Mouse (Mus musculus) 3134 (cell line): ENCODE measurements at regions not wholly inside any gene's neighbourhood (a gene's known extent, or its start where the extent isn't known, plus 50 kb on each side); places are given as distances from the start of the nearest gene placed in this dataset.

ENCODE experiments used
- DNase-seq: peaks from one replicate; pipeline ENCODE4 v3.0.0-alpha.2; 2011; ENCODE audit warnings: low spot score; ENCODE audit not compliant: insufficient read length; ENCODE audit errors: extremely low read depth

- no peak for DNase-seq
Measured at GRCm38 (mm10) chr9:87369059-87369458, 113.7 kb upstream of the Cep162 start.

GRCm38 (mm10) chr9:87347008-87347407 is 91.7 kb upstream of the Cep162 start:
- no peak for DNase-seq

- DNase-seq: no peak
Measured at GRCm38 (mm10) chr9:87346278-87346882, 91.0 kb upstream of the Cep162 start.

DNA sequence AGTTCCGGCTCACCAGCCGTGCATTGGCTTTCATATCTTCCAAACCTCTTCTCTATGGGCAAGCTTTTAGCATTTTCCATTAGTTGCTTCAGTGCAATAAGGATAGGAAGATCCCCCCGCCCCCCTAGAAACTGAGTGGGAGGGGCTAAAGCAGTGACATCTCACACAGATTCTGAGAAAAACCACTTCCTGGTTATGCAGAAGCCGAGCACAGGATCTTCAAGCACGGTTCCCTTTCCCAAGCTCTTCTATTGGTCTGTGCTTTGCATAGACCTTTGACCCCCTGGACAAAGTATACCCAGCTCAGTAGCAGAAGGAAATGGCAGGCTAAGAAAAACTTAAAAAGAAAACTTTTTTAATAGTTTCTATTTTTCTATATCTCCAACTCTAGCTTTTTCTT is 86.1 kb upstream of the Cep162 start:
- DNase-seq: no peak

- no peak for DNase-seq
Measured at GRCm38 (mm10) chr9:87326374-87327295, 71.3 kb upstream of the Cep162 start.

GRCm38 (mm10) chr9:87323690-87324089 is 68.4 kb upstream of the Cep162 start:
- peak; percentile 5 for DNase-seq

DNA sequence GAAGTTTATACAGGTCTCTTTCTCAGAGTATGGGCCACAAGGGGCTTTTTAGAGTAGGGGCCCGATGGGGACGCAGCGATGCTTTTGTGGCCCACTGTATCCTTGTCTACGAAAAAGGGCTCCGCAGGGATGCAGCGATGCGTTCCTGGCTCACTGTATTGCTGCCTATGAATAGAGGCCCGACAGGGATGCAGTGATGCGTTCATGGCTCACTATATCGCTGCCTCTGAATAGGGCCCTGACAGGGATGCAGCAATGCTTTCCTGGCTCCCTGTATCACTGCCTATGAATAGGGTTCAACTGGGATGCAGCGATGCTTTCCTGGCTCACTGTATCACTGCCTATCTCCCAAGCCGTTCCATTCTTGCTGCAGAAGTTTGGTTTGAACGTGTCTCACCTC is 65.4 kb upstream of the Cep162 start:
- no peak for DNase-seq

GRCm38 (mm10) chr9:87318767-87319166 is 63.4 kb upstream of the Cep162 start:
- DNase-seq: no peak

DNA sequence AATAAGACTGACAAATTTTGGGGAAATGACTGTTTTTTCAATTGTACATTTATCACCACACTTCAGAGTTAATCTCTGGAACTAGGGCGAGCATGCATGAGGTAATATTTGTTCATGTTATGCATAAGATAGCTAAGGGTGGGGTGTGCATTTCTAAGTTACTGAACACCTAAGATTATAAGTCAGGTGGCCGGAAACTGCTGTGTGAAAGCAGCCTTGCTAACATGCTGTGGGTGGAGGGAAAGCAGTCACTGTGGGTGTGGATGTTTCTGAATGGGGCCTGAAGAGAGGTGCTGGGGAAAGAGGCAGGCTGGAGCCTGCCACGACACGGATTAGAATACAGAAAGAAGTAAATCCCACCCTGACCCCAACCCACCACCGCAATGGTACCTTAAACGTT is 54.8 kb upstream of the Cep162 start:
- DNase-seq: no peak
